Mouse (Mus musculus): ENCODE results near the gene Chst11. TPM values are rescaled to one million over a fixed set of nuclear protein-coding genes. Genes with fewer than 3 reads are reported as not detected.
A peak's percentile ranks its signal among the peaks of the same experiment; 100 is the strongest.

The Chst11 gene
- polyA plus RNA-seq, 1 experiment from 2014 or later, result 2.5 TPM

DNA sequence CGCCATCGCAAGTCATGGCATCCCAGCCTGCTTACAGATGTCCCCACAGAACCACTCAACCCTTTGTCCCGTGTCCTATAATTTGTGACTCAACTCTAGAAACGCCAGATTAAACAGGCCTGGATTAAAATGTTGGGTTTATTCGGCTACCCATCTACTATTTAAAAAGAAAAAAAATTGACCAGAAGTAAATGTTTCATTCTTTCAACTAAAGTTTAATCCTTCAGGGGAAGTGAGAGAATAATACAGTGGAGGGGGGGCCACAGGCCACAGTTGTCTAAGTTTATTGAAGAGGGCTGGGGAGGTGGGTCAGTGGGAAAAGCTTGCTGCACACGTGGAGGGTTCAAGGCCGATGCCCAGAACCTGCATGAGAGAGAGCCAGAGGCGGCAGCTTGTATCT is 173.9 kb downstream of the Chst11 start:
- H3K4me1 ChIP-seq, result peaks cover 19% of the 10 kb centered on the region
- no peak overlapping the region for H3K27ac ChIP-seq
- no peak overlapping the region for H3K9ac ChIP-seq
- H3K4me3 ChIP-seq, result no peak overlapping the region
- 86% methylated on average over 8 of the region's 8 CpGs for WGBS
- H3K27me3 ChIP-seq, result no peaks in the 10 kb centered on the region
- no peak for ATAC-seq (ENCODE audit: low FRiP score)
- H3K9me3 ChIP-seq (replicated peaks), result no peaks in the 10 kb centered on the region
- no peaks in the 10 kb centered on the region for H3K36me3 ChIP-seq
- no peak overlapping the region for H3K4me2 ChIP-seq (replicated peaks)

DNA sequence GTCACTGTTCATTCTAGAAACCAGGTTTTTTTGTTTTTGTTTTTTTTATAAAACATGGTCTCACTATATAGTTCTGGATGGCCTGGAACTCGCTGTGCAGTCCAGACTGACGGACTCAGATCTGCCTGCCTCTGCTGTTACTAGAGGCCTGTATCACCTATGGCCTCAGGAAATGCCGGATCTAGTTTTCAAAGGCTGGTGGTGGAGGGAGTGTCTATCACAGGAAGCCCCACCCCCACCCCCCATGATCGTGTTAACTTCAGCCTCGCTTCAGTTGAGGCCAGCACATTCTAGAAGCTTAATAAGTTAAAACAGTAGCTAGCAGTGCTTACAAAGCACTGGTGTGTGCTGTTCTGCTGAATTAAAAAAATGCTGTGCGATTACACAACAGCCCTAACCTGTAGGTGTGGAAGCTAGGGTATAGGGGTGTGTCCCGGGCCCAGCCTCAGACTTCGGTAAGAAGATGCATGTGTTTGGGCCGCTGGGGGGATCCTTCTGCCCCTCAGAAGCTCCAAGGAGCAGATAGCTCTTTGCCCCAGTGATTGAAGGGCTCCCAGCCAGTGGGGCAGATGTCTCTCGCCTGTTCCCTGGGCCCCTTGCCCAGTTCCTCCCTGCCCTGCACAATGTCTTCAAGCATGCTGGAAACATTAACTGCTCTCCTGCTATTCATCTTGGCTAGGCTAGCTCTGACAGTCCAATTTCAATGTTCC is 176.5 kb downstream of the Chst11 start:
- no peak overlapping the region for H3K9ac ChIP-seq
- no peak overlapping the region for H3K4me3 ChIP-seq
- no peak overlapping the region for H3K4me2 ChIP-seq (replicated peaks)
- H3K9me3 ChIP-seq (replicated peaks), result no peaks in the 10 kb centered on the region
- H3K36me3 ChIP-seq, result no peaks in the 10 kb centered on the region
- peak; percentile 58 for ATAC-seq (ENCODE audit: low FRiP score)
- 67% methylated on average over 10 of the region's 10 CpGs for WGBS
- H3K27me3 ChIP-seq, result no peaks in the 10 kb centered on the region
- H3K27ac ChIP-seq, result peak overlapping the region; percentile 19; the same call in 1 of the 2 replicates
- H3K4me1 ChIP-seq, result peaks cover 19% of the 10 kb centered on the region

DNA sequence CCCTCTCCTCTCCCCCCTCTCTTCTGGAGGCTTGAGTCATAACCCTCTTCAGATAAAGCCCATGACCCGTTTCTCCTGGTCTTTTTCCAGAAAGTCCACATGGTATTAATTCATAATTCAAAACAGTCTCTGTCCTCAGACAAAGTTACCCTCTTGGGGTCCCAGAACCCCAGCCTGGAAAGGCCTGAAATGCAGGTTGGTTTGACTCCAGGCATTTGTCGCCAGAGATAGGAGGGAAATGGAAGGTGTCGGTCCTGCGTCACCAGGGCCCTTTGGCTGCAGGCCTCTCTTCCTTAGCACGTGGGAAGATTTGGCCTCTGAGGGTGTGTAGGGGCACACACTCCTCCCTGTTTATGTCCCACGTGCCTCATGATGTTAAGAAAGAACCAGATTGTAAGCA is 178.6 kb downstream of the Chst11 start:
- Histone ChIP-seq H3K9ac (no peak overlapping the region), H3K27me3 (no peaks in the 10 kb centered on the region), H3K27ac (no peak overlapping the region), H3K4me1 (peaks cover 24% of the 10 kb centered on the region), H3K9me3 (replicated peaks) (no peaks in the 10 kb centered on the region), H3K36me3 (no peaks in the 10 kb centered on the region), H3K4me3 (no peak overlapping the region), H3K4me2 (replicated peaks) (no peak overlapping the region)
- 68% methylated on average over 6 of the region's 6 CpGs for WGBS
- no peak for ATAC-seq (ENCODE audit: low FRiP score)

DNA sequence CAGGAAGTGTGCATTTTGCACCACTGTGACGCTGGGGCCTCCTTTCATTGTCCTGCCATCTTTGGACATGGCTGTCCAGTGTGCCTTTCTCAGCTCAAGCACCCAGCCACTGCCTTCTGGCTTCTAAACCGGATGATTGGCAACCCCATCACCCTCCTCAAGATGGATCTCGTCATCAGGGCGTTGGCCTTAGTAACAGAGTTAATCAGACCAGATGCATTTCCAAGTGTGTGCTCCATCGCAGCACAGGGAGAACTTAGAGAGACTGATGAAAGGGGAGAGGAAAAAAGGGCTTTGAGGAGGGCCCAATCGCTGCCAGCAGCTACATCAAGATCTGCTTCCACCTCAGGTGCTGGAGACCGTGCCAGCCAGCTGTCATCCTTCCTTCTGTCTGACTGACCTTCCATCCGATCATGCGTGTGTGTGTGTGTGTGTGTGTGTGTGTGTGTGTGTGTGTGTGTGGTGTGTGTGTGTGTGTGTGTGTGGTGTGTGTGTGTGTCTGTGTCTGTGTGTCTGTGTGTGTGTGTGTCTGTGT is 179.7 kb downstream of the Chst11 start:
- Histone ChIP-seq H3K27ac (no peak overlapping the region), H3K4me1 (peaks cover 26% of the 10 kb centered on the region), H3K36me3 (no peaks in the 10 kb centered on the region), H3K27me3 (no peaks in the 10 kb centered on the region), H3K9me3 (replicated peaks) (no peaks in the 10 kb centered on the region), H3K4me3 (no peak overlapping the region), H3K4me2 (replicated peaks) (no peak overlapping the region), H3K9ac (no peak overlapping the region)
- ATAC-seq (ENCODE audit: low FRiP score), result no peak
- WGBS, result 73% methylated on average over 9 of the region's 9 CpGs

DNA sequence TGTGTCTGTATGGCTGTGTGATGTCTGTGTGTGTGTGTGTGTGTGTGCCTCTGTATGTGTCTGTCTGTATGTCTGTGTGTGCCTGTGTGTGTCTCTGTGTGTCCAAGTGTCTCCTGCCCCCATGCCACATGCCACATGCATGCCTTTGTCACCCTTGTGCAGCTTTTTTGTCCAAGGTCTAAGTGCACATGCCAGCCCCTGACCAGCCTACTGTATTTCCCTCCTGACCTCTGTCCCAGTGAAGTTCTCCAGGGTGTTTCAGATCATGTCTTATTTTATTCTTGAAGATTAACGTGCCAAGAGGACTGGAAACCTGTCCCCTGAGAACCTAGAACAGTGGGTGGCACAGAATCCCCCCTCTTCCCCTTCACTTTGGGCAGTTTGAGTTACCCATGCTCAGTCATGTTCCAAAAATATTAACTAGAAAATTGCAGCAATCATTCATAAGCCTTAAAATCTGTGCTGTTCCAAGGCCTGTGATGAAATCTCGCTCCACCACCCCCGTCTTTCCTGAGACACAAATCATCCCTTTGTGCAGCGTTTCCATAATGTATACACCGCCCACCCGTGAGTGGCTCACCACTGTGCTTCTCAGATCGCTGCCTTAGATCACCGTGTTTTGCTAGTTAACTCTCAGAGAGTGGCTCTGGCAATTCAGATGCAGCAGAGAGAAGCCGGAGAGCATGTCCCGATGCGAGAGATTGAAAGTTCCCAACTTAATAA is 180.4 kb downstream of the Chst11 start:
- ATAC-seq (ENCODE audit: low FRiP score), result no peak
- Histone ChIP-seq H3K27me3 (no peaks in the 10 kb centered on the region), H3K9me3 (replicated peaks) (no peaks in the 10 kb centered on the region), H3K4me1 (peaks cover 26% of the 10 kb centered on the region), H3K9ac (no peak overlapping the region), H3K4me3 (no peak overlapping the region), H3K27ac (no peak overlapping the region), H3K36me3 (no peaks in the 10 kb centered on the region), H3K4me2 (replicated peaks) (no peak overlapping the region)
- WGBS, result 74% methylated on average over 11 of the region's 11 CpGs

DNA sequence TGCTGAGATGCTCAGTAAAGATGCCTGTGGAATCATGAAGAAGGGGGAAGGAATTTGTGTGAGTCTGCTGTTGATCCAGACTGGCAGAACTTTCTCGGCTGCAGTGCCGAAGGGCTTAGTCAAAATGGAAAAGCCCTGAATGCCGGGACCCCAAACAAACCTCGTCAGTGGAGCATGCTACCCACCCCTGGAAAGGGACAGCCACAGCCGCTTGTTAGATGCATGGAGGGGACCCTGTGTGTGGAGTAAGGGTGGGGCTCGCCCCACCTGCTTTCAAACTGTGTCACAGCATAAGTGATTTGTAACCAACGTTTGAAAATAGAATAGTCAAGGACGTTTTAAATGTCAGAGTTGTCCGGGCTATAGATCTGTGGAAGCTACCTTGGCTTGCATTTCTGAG is 181.0 kb downstream of the Chst11 start:
- no peaks in the 10 kb centered on the region for H3K9me3 ChIP-seq (replicated peaks)
- H3K36me3 ChIP-seq, result no peaks in the 10 kb centered on the region
- ATAC-seq (ENCODE audit: low FRiP score), result no peak
- 81% methylated on average over 9 of the region's 9 CpGs for WGBS
- peaks cover 26% of the 10 kb centered on the region for H3K4me1 ChIP-seq
- H3K9ac ChIP-seq, result no peak overlapping the region
- H3K4me3 ChIP-seq, result no peak overlapping the region
- H3K27ac ChIP-seq, result no peak overlapping the region
- H3K27me3 ChIP-seq, result no peaks in the 10 kb centered on the region
- H3K4me2 ChIP-seq (replicated peaks), result no peak overlapping the region

DNA sequence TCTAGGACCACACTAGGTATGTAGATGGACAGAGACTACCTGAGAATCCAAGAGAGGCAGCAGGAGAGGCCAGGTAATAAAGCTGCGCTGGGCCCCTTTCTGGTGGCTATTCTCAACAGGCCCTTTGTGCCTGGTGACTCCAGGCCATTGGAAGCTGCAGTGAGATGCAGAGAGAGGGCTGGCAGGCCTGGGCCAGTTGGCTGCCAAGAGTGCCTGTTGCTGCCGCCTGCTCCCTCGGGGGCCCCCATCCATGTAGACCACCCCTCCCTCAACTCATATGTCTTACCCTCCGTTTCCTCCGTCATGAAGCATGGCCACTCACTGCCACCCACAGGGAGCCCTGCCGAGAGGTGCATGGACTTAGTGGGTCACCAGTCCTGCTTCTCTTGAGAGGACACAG is 182.2 kb downstream of the Chst11 start:
- peaks cover 19% of the 10 kb centered on the region for H3K4me1 ChIP-seq
- H3K27ac ChIP-seq, result no peak overlapping the region
- no peaks in the 10 kb centered on the region for H3K27me3 ChIP-seq
- H3K36me3 ChIP-seq, result no peaks in the 10 kb centered on the region
- no peak for ATAC-seq (ENCODE audit: low FRiP score)
- 89% methylated on average over 6 of the region's 6 CpGs for WGBS
- no peaks in the 10 kb centered on the region for H3K9me3 ChIP-seq (replicated peaks)
- no peak overlapping the region for H3K9ac ChIP-seq
- no peak overlapping the region for H3K4me3 ChIP-seq
- H3K4me2 ChIP-seq (replicated peaks), result no peak overlapping the region

DNA sequence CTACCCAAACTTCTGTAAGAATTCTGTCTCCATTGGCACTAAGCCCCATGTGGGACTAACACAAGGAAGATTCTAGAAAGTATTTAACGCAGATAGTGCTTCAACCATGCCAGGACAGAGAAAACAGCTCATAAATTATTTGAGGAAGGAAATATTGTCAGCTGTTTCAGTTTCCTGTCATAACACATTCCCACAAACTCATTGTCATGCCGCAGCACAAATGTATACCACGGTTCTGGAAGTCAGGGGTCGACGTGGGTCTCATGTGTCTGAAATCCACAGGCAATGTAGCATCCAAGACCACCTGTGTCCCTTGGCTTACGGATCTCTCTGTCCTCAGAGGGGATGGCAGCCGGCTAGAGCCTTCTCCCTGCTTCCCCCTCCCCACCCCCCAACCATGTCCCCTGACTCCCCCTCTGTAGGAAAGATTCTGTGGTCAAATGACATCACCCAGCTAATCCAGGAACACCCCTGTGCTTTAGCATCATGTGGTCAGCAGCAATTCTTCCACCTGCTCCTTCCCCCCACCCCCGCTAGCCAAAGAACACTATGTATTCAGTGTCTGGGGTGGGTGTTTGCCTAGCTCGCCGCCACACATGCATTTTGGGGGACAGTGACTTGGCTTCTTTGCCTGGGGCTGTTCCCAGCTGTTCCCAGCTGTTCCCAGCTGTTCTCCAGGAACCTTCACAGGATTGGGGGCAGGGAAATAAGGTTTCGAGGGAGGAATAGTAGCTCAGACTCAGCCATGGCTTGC is 183.2 kb downstream of the Chst11 start:
- H3K4me2 ChIP-seq (replicated peaks), result no peak overlapping the region
- H3K4me1 ChIP-seq, result peaks cover 9% of the 10 kb centered on the region; the same call in 1 of the 2 replicates
- no peak overlapping the region for H3K27ac ChIP-seq
- H3K4me3 ChIP-seq, result no peak overlapping the region
- WGBS, result 82% methylated on average over 11 of the region's 11 CpGs
- H3K9ac ChIP-seq, result no peak overlapping the region
- H3K9me3 ChIP-seq (replicated peaks), result no peaks in the 10 kb centered on the region
- no peaks in the 10 kb centered on the region for H3K36me3 ChIP-seq
- ATAC-seq (ENCODE audit: low FRiP score), result no peak
- no peaks in the 10 kb centered on the region for H3K27me3 ChIP-seq

DNA sequence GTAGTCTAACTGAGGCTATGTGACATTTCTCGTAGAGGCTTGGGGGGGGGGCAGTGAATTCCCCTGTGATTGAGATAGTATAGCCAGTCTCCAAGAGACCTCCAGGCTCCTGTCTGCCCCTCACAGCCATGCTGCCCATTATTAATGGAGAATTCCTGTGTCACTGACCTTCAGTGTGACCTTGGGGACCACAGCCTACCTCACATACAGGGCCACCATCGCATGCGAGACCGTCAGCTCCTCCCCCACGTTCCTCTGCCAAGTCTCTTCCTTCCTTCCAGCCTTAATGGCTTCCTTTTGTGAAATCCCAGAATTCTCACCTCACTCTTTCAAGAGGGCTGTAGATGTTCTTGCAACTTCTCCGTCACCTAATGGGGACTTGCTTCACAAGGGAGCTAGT is 184.3 kb downstream of the Chst11 start:
- no peaks in the 10 kb centered on the region for H3K27me3 ChIP-seq
- no peak overlapping the region for H3K27ac ChIP-seq
- H3K4me3 ChIP-seq, result no peak overlapping the region
- peaks cover 9% of the 10 kb centered on the region; the same call in 1 of the 2 replicates for H3K4me1 ChIP-seq
- WGBS, result 86% methylated on average over 6 of the region's 6 CpGs
- no peak overlapping the region for H3K4me2 ChIP-seq (replicated peaks)
- H3K9ac ChIP-seq, result no peak overlapping the region
- no peak for ATAC-seq (ENCODE audit: low FRiP score)
- H3K9me3 ChIP-seq (replicated peaks), result no peaks in the 10 kb centered on the region
- no peaks in the 10 kb centered on the region for H3K36me3 ChIP-seq

DNA sequence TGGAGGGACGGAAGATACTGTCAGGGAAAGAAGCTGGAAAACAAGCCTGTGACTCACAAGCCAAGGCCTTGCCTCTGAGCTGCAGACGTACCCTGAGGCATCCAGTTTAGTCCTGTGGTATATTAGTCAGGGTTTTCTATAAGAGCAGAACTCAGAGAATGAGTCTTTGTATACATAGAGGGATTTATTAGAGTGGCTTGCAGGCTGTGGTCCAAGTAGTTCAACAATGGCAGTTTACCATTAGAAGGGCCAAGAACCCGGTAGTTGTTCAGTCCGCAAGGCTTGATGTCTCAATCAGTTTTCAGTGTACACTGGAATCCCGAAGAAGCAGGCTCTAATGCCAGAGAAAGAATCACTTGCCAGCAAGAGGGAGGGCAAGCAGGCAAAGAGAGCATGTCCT is 192.9 kb downstream of the Chst11 start:
- no peak overlapping the region for H3K4me2 ChIP-seq (replicated peaks)
- no peak overlapping the region for H3K4me3 ChIP-seq
- WGBS, result 91% methylated on average over 5 of the region's 5 CpGs
- no peak overlapping the region for H3K27ac ChIP-seq
- no peaks in the 10 kb centered on the region for H3K9me3 ChIP-seq (replicated peaks)
- peaks cover 9% of the 10 kb centered on the region for H3K4me1 ChIP-seq
- H3K27me3 ChIP-seq, result no peaks in the 10 kb centered on the region
- H3K9ac ChIP-seq, result no peak overlapping the region
- no peak for ATAC-seq (ENCODE audit: low FRiP score)
- no peaks in the 10 kb centered on the region for H3K36me3 ChIP-seq

DNA sequence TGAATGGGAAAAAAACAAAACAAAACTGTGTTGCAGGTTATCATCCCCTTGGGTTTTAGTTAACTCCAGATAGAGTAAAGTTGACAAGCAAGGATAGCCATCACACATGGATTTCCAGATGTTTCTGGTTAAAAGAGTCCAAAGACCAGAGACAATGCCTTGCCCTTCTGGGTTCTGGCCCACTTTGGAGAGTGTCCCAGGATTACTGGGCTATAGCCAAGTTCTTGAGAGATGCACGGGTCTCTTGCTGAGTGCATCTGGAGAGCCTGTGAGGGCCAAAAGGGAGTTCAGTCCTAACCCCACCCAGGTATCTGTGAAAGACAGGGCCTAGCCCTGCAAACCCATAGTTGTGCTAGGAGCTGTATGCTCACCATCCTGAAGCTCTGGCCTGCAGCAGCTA is 193.4 kb downstream of the Chst11 start:
- no peak overlapping the region for H3K4me2 ChIP-seq (replicated peaks)
- no peak overlapping the region for H3K9ac ChIP-seq
- H3K4me1 ChIP-seq, result peaks cover 13% of the 10 kb centered on the region
- no peak for ATAC-seq (ENCODE audit: low FRiP score)
- no peak overlapping the region for H3K4me3 ChIP-seq
- no peaks in the 10 kb centered on the region for H3K36me3 ChIP-seq
- H3K27ac ChIP-seq, result no peak overlapping the region
- 92% methylated on average over 1 of the region's 1 CpGs for WGBS
- H3K27me3 ChIP-seq, result no peaks in the 10 kb centered on the region
- H3K9me3 ChIP-seq (replicated peaks), result no peaks in the 10 kb centered on the region

DNA sequence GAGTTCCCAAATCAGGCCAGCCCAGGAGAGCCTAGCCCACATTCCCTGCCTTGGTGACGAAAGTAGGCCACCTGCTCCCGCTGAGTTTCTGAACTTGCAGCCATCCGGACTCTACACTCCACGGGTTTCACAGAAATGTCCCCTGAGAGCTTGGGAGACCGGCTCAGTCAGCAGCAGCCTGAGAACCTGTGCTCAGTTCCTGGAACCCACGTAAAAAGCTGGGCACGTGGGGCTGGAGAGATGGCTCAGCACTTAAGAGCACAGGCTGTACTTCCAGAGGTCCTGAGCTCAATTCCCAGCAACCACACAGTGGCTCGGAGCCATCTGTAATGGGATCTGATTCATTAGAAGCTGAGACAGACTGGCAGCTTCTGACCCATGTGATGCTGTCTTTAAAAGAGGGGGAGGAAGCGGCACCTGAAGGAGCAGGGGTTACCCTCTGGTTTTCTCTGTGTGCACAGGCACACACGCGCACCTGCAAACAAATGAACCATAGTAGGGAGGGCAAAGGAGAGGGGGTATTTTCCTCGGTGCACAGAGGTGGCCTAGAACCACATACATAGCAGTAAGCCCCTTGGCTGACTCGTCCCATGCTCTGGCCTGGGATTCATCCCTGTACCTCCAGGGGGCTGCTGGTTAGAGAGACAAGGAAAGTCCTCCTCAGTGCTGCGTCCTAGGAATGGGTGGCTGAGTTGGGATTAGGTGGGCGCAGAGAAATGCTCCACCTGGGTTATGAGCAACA is 196.7 kb downstream of the Chst11 start:
- Histone ChIP-seq H3K27ac (no peak overlapping the region), H3K36me3 (no peaks in the 10 kb centered on the region), H3K4me2 (replicated peaks) (no peak overlapping the region), H3K27me3 (no peaks in the 10 kb centered on the region), H3K4me3 (no peak overlapping the region), H3K4me1 (peaks cover 25% of the 10 kb centered on the region), H3K9me3 (replicated peaks) (no peaks in the 10 kb centered on the region), H3K9ac (peak overlapping the region; percentile 24; the same call in 1 of the 2 replicates)
- WGBS, result 65% methylated on average over 15 of the region's 15 CpGs
- ATAC-seq (ENCODE audit: low FRiP score), result 0 out of 2 replicates have a peak, but pooled peaks have one; percentile 37
